Mouse (Mus musculus): ENCODE measurements around the gene Snorc.

Snorc gene

DNA sequence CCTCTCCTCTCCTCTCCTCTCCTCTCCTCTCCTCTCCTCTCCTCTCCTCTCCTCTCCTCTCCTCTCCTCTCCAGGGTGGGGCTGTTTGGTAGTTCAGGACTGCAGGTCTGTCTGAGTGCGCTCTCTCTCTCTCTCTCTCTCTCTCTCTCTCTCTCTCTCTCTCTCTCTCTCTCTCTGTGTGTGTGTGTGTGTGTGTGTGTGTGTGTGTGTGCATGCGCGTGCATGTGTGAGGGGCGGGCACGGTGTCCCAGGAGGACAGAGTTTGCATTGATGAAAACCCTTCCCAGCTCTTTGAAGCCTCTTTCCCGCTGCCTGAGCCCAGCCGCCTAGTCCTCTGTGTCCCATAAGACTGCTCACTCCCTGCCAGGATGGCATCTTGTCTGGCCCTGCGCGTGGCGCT, at the start of gene Snorc:
TSS of gene Snorc (plus strand) at position 301 of the 400 bp plus-strand sequence.
- 46% methylated on average over 8 of the region's 10 CpGs for WGBS

DNA sequence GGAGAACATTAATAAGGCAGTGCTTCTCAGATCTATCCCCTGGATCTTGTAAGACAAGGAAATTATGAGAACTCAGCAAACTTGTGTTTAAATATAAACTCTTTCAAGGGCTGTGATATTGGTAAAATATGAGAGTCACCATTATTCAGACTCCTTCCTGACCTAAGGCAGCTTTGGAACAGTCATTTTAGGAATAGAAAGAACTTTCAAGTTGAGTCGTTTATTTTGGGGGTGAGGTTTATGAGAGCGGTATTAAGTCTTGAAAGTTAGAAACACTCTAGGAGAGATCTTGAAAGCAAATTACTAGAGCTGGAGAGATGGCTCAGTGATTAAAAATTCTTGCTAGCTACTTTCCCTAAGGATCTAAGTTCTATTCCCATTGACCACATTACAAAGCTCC, 34.9 kb upstream of the Snorc start:
- 94% methylated on average over 2 of the region's 2 CpGs for WGBS

DNA sequence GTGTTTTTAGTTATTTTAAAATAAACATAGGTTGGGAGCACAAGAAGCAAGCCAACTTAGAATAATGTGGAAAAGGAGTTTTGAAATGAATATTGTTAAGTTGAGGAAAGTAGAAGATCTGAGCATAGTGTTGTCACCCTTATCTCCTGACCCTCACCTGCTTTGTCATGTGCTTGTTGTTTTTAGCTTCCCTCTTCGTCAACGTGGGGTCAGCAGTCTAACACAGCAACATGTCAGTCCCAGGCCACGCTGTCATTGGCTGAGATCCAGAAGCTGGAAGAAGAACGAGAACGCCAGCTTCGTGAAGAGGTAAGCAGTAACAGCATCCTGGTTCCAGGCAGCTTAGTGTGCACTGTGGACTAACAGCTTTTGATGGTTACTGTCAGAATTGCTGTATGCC, 33.5 kb upstream of the Snorc start:
- 52% methylated on average over 6 of the region's 6 CpGs for WGBS

DNA sequence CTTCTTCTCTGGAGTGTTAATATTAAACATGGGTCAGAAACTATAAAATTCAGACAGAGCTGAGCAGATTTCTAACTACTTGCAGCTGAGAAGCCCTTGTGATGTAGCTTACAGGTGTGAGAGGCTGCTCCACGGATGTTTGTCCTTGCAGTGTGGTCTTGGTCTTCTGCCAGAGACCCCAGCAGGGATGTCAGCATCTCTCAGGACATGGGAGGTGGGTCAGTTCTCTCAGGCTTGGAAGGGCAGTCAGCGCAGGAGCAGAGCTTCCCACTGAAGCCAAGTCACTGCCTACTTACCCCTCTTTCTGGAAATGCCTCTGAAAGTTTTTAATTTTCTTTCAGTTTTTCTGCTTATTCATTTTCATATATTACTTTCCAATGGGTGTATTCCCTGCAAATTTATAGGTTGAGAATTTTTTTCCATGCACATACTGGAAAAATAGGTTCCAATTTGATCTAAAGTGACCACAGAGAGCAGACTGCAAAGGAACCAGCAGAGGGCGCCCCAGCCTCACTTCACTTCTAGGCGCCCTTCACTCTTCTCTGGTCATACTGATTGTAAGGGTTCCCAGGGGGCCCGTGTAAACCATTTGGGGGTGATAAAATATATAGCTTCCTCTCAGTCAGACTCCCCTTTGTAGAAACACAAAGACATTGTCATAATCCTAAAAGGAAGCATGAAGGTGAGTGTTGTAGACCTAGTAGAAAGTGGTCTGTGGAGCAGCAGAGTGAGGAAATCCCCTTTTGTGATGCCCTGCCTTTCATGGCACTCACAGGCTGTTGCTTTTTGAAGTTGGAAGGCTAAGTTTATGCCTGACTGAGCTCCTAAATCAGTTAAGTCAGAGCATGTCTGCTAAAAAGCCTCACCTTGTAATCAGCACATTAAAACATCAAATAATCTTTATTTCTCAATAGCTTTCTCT, 22.6 kb upstream of the Snorc start:
- WGBS, result 31% methylated on average over 5 of the region's 5 CpGs

DNA sequence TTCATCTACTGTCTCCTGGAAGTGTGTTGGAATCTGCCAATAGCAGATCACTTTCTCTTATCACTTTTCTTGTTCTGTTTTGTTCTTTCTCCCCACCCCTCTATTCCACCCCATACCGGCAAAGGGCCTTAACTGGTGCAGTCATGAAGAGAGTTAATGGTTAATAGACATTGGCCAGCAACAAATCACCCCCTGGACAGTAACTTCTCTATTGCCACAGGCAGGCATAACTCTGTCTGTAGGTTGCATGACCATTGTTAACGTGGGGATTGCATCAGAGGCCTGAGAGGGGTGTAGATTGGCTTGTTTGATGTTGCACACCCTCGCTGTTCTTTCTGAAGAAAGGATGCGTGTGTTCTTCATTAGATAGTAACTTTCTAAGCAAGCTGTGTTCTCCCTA, 20.6 kb upstream of the Snorc start:
- WGBS, result 89% methylated on average over 4 of the region's 4 CpGs

DNA sequence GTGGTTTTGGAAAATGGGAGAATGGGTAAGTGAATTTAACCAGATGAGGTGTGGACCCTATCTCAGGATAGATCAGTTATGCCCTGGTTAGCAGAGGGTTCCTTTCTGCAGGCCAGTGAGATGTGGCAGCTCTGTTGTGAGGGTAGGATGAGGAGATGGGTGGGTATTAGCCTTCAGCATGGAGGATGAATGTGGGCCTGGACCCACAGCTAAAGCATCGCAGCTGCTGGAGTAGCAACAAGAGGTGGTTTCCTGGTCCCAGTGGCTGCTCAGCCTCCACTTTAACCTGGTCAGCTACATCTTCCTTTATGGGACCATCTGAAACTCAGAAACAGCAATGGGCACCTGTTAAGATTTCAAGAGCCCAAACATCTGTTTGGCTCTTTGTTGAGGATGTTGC, 13.6 kb upstream of the Snorc start:
- 100% methylated on average over 1 of the region's 1 CpGs for WGBS

DNA sequence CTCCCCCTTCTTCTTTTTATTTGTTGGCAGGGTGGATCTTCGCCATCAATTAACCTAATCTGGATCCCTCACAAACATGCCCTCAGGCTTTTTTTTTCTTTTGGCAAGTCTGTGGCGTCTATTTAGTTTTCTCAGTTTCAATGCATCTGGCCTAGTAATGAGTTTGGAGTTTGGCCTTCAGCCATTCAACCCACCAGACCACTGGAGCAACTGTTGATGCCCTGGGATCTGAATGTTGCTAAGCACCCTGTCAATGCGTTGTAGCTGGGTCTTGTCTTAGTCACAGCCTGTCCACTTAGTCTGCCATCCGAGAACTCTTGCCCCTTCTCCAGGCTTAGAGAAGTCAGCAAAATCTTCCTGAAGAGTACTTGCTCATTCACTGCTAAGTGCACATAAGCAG, 12.0 kb upstream of the Snorc start:
- 62% methylated on average over 4 of the region's 4 CpGs for WGBS

DNA sequence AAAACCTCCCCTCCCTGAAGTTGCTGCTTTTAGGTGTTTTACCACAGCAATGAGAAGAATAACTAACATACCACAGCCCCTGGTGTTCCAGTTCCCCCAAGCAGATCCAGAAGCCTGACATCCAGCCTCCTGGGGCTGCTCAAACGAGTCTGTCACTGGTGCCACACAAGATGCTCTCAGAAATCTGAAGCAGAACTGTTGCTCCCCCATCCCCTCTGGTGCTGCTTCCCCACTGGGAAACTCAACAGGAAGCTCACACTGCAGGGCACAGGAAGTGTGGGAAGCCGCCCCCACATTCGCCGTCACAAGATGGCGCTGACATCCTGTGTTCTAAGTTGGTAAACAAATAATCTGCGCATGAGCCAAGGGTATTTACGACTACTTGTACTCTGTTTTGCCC, 10.2 kb upstream of the Snorc start:
- WGBS, result 61% methylated on average over 6 of the region's 7 CpGs

DNA sequence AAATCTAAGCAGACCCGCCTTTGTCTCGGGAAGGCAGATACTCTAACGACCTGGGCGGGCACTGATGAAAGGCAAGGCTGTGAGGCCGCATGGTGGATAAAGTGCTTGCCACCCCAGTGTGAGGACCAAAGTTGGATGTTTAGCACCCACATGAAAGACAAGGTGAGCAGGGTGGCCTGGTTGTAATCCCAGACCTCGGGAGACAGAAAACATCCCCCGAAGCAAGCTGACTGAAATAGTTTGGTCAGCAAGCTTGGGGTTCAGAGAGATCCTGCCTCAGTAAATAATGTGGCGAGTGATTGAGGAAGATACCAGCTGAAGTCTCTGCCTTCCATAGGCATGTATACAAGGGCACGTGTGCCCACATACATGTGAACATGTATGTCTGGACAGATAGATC, 2.6 kb upstream of the Snorc start:
- WGBS, result 73% methylated on average over 9 of the region's 9 CpGs

DNA sequence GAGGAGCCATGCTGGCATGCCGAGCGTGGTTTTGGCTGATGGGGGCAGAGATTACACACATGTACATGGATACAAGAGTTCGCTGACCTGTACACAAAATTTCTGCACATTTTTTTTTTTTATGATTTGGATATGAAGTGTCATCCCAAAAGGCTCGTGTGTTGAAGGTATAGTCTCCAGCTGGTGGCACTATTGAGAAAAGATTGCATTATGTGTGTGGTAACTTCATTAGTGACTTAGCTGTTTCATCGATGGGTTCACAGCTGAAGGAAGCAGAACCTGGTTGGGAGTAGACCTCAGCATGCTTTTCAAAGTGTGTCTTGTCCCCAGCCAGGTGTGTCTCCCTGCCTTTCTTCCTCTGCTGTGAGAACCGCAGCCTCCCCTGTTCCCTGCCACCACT, 1.8 kb upstream of the Snorc start:
- WGBS, result 66% methylated on average over 6 of the region's 6 CpGs

DNA sequence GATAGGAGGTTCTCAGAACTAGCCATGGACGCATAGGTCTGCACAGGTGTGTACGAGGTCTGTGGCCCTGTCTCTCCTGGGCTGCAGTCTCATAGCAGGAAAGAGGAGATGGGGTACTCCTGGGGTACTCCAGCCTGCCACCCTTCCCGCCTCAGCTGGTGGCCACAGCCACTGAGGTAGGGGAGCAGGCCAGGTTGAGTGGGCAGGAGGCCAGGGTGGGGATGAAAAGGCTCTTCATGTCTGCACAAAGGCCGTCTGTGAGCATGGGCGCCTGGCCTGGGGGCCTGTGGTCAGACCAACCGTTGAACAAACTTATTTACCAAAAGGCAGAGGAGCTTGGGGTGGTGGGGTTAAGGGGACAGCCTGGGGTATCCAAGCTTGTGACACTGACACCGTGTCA, 1.8 kb downstream of the Snorc start:
- WGBS, result 71% methylated on average over 7 of the region's 7 CpGs

DNA sequence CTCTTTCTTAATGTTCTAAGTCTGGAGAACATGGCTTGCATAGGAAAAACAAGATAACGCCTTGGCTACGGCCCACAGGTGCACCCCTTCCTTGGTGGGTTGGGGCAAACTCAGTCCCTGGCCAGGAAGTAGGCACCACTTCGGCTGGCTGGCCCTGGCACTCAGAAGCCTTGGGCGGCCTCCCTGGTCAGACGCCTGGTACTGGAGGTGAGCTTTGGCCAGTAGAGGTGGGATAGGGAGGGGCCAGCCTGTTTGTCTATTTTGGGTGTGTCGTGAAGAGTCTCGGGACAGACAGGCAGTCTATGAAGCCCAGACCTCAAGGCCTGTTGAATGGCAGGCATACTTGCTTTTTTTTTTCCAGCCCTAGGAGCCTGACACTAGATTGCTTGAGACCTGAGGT, 2.5 kb downstream of the Snorc start:
- 64% methylated on average over 7 of the region's 7 CpGs for WGBS

DNA sequence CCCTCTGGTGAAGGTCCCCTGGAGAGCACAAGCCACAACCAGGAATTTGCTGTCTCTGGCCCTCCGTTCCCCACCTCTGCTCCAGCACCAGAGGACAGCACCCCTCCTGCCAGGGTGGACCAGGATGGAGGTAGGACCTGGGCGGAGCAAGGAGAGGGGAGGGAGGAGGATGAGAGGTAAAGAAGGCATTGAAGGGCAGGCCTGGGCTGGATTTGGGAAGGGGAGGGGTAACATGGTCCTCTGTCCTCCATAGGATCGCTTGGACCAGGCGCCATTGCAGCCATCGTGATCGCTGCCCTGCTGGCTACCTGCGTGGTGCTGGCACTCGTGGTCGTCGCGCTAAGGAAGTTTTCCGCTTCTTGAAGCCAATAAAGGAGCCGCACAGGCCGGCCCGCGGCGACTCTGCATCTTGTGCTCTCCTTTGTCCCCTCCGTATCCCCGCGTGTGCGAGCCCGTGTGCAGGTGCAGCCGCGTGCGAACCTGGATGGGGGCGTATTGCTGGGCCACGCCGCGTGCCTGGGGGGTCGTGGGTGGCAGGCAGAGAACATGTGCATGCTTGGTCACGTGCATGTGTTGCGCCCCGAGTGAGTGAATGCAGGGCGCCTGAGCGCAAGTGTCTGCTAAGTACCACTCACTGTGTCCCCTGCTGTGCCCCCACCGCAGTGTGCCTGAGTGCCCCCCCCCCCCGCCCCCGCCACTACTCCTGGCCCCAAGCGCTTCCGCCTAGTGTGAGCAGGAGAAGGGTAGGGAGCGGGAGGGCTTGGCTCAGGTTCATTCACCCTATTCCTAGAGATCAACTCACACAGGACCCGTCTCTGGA, 5.2 kb downstream of the Snorc start:
- WGBS, result 5% methylated on average over 42 of the region's 42 CpGs

DNA sequence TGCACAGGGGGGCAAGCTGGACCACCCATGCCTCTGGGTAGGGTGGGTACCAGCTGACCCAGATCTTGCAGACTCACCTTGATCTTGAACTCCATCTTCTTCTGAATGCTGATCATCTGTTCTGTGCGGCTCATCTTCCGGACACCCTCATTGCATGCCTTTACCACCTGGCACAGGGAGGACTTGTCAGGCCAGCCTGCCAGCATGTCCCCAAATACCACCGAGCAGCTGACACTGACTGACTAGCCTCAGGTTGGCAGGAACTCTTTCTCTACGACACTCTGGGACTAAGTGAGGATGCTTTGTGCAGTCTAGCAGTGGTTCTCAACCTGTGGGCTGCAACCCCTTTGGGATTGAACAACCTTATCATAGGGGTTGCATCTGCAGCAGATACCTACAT, 12.5 kb downstream of the Snorc start:
- 48% methylated on average over 4 of the region's 4 CpGs for WGBS

DNA sequence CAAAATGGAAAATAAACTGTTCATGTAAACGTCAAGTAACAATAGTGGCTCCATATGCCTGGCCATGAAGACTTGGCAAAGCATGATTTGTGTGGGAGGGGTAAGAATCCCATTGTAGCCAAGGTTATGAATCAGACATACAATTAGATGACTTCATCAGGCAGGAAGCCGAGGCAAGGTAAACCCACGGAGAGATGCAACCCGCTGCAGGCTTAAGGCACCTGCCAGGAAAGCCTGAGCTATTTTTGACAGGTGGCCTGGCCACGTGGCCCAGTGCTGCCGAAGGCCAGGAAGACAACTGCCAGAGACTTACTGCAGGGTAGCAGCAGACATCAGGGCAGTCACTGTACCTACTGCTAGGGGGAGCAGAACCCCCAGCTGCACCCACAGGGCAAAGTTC, 16.3 kb downstream of the Snorc start:
- WGBS, result 49% methylated on average over 6 of the region's 6 CpGs

DNA sequence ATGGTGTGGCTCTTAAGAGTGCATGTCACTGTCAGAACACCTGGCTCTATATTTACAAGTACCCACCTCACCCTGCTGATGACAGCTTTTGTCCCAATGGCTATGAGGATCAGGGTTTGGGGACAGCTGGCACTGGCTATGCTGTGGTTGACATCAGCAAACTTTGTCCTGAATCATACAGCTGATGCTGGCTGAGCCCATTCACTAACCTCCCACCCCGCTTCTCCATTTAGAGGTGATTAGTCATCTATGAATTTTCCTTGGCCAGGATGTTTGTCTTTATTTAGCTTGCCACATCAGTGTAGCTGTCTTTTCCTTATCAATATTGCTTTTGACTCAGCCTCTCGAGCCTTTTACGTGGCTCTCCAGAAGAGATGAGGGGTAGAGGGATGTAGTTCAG, 22.2 kb downstream of the Snorc start:
- WGBS, result 52% methylated on average over 3 of the region's 3 CpGs

DNA sequence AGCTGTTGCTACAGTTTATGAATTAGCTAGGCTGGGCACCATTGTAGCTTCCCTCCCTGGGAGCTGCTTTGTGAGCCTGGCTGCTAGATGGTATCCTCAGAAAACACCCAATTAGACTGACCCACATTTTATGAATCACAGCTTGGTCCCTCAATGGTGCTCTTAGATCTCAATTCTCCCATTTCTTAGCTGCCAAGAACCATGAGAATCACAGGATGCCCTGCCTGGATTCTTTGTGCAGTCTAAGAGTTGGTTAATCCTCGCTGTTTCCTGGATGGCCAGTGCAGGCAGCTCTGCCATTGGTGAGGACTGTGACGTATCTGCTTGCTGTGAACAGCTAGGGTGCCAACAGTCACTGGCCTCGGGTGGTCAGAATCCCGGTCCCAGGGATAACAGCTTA, 23.5 kb downstream of the Snorc start:
- 43% methylated on average over 4 of the region's 4 CpGs for WGBS

DNA sequence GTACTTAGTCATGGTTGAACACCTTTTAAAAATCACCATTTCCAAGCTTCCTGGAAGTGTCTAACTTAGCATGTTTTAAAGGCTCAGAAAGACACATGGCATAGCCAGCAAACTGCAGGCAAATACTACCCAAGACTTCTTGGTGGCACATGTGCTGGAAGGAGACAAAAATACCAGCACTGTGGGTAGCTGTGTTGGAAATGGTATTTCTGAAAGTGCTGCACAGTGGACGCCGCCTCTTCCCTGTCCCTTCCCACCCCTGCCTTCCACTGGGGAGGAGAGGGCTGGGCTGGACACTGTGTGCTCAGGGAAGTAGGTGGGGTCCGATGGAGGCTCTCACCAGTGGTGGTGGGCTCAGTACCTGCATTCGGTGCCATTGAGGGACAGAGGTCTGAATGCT, 35.5 kb downstream of the Snorc start:
- 61% methylated on average over 4 of the region's 4 CpGs for WGBS

DNA sequence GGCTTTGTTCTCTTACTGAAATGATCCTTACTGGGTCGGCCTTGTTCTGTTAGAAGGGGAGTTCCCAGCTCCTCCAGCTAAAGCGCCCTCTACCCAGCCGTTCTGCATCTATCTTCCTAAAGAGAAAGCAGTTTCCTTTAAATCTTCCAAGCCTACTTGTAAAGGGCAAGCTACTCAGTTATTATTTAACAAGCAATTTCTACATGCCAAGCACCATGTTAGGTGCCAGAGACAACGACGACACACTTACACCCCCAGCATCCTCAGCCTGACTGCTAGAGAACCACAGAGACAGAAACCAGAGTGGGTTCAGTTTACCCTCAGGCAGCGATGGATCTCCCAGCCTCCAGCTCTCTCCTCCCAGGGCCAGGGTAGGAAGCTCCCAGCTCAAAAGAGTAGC, 37.8 kb downstream of the Snorc start:
- 38% methylated on average over 6 of the region's 6 CpGs for WGBS

DNA sequence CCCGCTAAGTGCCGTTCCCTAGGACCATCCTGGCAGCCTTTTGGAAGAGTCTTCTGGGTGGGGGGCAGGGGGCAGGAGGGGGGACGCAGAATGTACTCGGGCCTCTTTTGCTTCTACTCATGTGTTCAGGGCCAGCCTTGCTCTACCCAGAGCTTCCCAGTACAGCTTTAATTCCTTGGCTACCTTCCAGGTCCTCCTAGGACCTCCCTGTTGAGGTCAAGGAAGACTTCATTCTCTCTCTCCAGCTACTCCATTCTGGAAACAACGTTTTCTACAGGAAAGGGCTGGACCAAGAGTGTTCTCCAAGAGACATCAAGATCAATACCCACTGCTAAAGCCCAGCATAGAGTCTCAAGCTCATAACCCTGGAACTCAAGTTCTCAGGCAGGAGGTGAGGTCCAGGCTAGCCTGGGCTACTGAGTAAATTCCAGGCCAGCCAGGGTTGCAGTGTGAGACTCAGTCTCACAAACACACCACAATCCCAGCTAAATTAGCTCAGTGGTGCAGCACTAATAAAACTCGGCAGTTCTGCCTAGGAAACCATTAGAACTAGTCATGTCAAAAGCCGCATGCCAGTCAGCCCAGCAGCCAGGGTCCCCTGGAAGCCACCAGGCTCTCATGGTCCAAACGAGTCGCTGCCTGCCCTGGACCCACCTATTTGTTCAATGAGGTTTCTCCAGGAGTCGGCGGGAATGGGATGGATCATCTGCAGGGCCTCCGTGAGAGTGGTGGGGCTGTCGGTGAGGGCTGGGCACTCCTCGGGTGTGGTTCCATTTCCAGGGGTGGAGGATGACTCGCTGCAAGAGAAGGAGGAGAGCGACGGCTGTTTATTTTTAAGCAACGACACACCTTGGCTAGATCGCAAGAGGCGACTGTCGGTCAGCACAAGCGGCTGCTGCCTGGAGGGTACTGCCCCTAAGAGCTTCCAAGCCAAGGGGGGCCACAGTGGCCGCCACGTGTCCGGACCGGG, 38.8 kb downstream of the Snorc start:
- WGBS, result 11% methylated on average over 26 of the region's 26 CpGs

DNA sequence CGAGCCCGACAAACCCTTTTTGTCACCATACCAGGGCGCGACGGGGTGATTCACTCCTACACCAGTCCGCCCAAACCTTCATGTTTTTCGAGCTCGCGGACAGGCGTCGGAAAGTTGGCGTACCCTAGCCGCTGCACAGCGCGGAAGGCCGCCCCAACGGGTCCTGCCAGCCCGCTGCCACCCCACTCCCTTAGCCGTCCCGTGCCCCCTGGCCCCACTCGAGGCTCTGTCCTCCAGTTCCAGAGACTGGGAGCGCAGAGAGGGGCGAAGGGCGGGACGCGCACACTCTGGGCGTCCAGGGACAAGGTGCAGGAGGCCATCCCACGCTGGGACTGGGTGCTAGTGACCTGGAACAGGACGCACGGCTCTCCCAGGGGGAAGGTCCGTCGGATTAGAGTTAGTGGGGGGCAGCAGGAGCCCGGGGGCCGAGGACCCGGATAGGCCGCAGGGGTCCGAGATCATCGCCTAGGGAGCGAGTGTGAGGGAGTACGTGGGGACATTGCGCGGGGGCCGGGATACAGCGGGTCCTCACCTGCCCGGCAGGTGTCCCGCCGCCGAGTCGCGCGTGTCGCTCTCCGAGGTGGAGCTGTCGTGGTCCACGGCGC, 39.6 kb downstream of the Snorc start, which contains the start of gene Neu2:
TSS of gene Neu2 (plus strand) at position 329 of the 605 bp plus-strand sequence.
- 2% methylated on average over 56 of the region's 56 CpGs for WGBS
